Mouse (Mus musculus): ENCODE results near the gene Iars2. TPM values are rescaled to one million over a fixed set of nuclear protein-coding genes. Genes with fewer than 3 reads are reported as not detected.

The Iars2 gene
- total and polyA plus RNA-seq, 3 experiments: 39.9 to 43.9 TPM; not detected in 1

DNA sequence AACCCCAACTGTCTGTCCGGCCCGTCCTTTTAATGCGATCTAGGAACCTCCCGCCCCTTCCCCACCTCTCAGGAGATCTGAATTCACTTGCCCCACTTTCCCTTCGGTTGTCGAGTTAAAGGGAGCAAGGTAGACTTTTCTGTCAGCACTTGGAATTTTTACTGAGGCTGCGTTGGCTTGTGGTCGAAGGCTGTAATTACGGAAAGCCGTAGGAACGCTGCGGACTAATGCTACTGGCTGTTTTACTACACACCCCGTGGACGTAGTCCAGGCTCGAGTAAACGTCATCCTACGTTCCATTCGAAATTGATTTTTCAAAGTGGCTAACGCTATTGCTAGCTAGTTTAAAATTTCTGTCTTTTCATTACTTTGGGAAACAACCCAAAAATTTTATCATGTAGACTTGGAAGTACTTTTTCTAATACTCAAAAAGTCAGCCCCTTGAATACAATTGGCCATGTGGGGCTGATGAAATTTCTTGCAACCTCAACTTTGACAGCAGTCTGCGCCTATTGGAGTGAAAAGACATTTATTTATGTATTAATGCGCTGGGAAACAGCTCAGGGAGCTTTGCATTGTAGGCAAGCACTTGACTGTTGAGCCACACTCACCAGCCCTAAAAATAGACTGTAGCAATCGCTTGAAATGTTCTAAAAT, 34.5 kb upstream of the Iars2 start (continued):
- TF ChIP-seq ETS1 (IDR thresholded peaks at IDR 0.05; ENCODE audit: low read depth, low read length) (peak; percentile 46), BHLHE40 (IDR thresholded peaks at IDR 0.05; ENCODE audit: borderline replicate concordance, low read depth, low read length) (no peak), TBP (IDR thresholded peaks at IDR 0.05; ENCODE audit: low read depth, low read length) (peak; percentile 59)

- Histone ChIP-seq H3K4me3 (ENCODE audit: control insufficient read depth in 1 of 2, insufficient read depth in 1 of 2, low read depth in 2 of 2, low read length in 2 of 2) (peak within 1 kb of the TSS; percentile 90 to 92), H3K27me3 (ENCODE audit: control insufficient read depth in 1 of 2, insufficient read depth in 2 of 2, low read length in 2 of 2) (no peaks in the 10 kb centered on the region), H3K36me3 (ENCODE audit: control insufficient read depth in 1 of 2, insufficient read depth in 2 of 2, low read length in 2 of 2) (peaks cover 17 to 34% of the 10 kb centered on the region in 2 experiments), H3K9me3 (replicated peaks; ENCODE audit: insufficient read depth, low read length) (no peaks in the 10 kb centered on the region), H3K27ac (ENCODE audit: control insufficient read depth, low read depth, low read length) (peak within 1 kb of the TSS; percentile 91), H3K4me1 (ENCODE audit: control insufficient read depth in 1 of 2, insufficient read depth in 2 of 2, low read length in 2 of 2) (peaks cover 4 to 10% of the 10 kb centered on the region in 2 experiments; a peak in 3 of 4 replicates), H3K9ac (ENCODE audit: control insufficient read depth, low read depth, low read length, poor library complexity, severe bottlenecking) (peak within 1 kb of the TSS; percentile 91), H3K79me2 (ENCODE audit: control insufficient read depth, insufficient read depth, low read length, poor library complexity) (peaks cover 46% of the 10 kb centered on the region)
- peak; percentile 99 for DNase-seq (ENCODE audit: low read depth, low spot score)
- TF ChIP-seq EP300 (IDR thresholded peaks at IDR 0.05; ENCODE audit: low read depth in 1 of 2, low read length in 2 of 2) (peak in 1 of 2 experiments; percentile 17; a peak in 1 of 4 replicates), E2F4 (IDR thresholded peaks at IDR 0.05; ENCODE audit: borderline replicate concordance, low read depth, low read length) (no peak), GATA1 (IDR thresholded peaks at IDR 0.05; ENCODE audit: low read depth, low read length) (no peak), RCOR1 (IDR thresholded peaks at IDR 0.05; ENCODE audit: low read depth, low read length) (no peak), POLR2AphosphoS5 (IDR thresholded peaks at IDR 0.05; ENCODE audit: borderline replicate concordance, low read depth, low read length) (no peak; the same call in 1 of the 2 replicates), KAT2A (conservative IDR thresholded peaks at IDR 0.05; ENCODE audit: low read depth, low read length) (peak; percentile 79), CTCF (IDR thresholded peaks at IDR 0.05 in 2 of 3, conservative IDR thresholded peaks at IDR 0.05 in 1 of 3; ENCODE audit: control insufficient read depth in 1 of 3, insufficient read depth in 1 of 3, low read depth in 2 of 3, low read length in 3 of 3, poor library complexity in 1 of 3, severe bottlenecking in 1 of 3) (no peak), MAX (IDR thresholded peaks at IDR 0.05; ENCODE audit: low read length) (peak; percentile 90), TBP (IDR thresholded peaks at IDR 0.05; ENCODE audit: low read depth, low read length) (no peak; the same call in 1 of the 2 replicates), SIN3A (IDR thresholded peaks at IDR 0.05; ENCODE audit: low read length) (peak; percentile 98), MYB (IDR thresholded peaks at IDR 0.05; ENCODE audit: low read depth, low read length) (no peak), ELF1 (IDR thresholded peaks at IDR 0.05; ENCODE audit: low read depth, low read length) (peak; percentile 48; the same call in 1 of the 2 replicates), SMC3 (IDR thresholded peaks at IDR 0.05; ENCODE audit: low read depth, low read length) (no peak), BHLHE40 (IDR thresholded peaks at IDR 0.05; ENCODE audit: borderline replicate concordance, low read depth, low read length) (no peak), HCFC1 (IDR thresholded peaks at IDR 0.05; ENCODE audit: low read depth, low read length) (peak; percentile 96), CHD2 (IDR thresholded peaks at IDR 0.05; ENCODE audit: low read length) (no peak), NELFE (IDR thresholded peaks at IDR 0.05; ENCODE audit: low read depth, low read length) (peak; percentile 95), ZKSCAN1 (IDR thresholded peaks at IDR 0.05; ENCODE audit: low read depth, low read length) (no peak), MXI1 (IDR thresholded peaks at IDR 0.05; ENCODE audit: low read depth, low read length) (peak; percentile 97), ZMIZ1 (IDR thresholded peaks at IDR 0.05; ENCODE audit: low read depth, low read length) (peak; percentile 88), MAZ (IDR thresholded peaks at IDR 0.05; ENCODE audit: low read depth, low read length) (peak; percentile 48; the same call in 1 of the 2 replicates), POLR2AphosphoS2 (IDR thresholded peaks at IDR 0.05; ENCODE audit: low read length) (peak; percentile 85; the same call in 1 of the 2 replicates), ZNF384 (IDR thresholded peaks at IDR 0.05; ENCODE audit: low read depth, low read length) (no peak), MYC (IDR thresholded peaks at IDR 0.05; ENCODE audit: low read depth, low read length) (peak; percentile 93), USF2 (IDR thresholded peaks at IDR 0.05; ENCODE audit: borderline replicate concordance in 1 of 2, insufficient read depth in 1 of 2, low read depth in 1 of 2, low read length in 2 of 2) (no peak), POLR2A (IDR thresholded peaks at IDR 0.05; ENCODE audit: control insufficient read depth in 1 of 2, insufficient read depth in 1 of 2, low read depth in 1 of 2, low read length in 2 of 2, poor library complexity in 1 of 2) (peak; percentile 74 to 97), UBTF (IDR thresholded peaks at IDR 0.05; ENCODE audit: borderline replicate concordance, insufficient read depth, low read depth, low read length) (no peak), TCF12 (IDR thresholded peaks at IDR 0.05; ENCODE audit: low read depth, low read length) (peak; percentile 75), GABPA (IDR thresholded peaks at IDR 0.05; ENCODE audit: low read depth, low read length) (peak; percentile 66; the same call in 1 of the 2 replicates), CHD1 (IDR thresholded peaks at IDR 0.05; ENCODE audit: low read depth, low read length) (no peak), JUND (IDR thresholded peaks at IDR 0.05; ENCODE audit: low read depth, low read length) (no peak), ETS1 (IDR thresholded peaks at IDR 0.05; ENCODE audit: low read depth, low read length) (peak; percentile 85)
Observed at GRCm38 (mm10) chr1:185362677-185363520, 33.7 kb upstream of the Iars2 start, which contains the start of gene Eprs. TSS of gene Eprs (plus strand) at chr1:185363044.

Data from MEL (cell line).